Mouse (Mus musculus): Measurements from ENCODE around the gene Lix1l. TPM values are rescaled to one million over a fixed set of nuclear protein-coding genes. Genes with fewer than 3 reads are reported as not detected.

Lix1l gene
- total RNA-seq, 2 experiments from 2014 or later, result 24.4 to 27.4 TPM

GRCm38 (mm10) chr3:96565105-96565504, 35.8 kb upstream of the Lix1l start:
- DNase-seq, result peak in 1 of 2 experiments; percentile 31

GRCm38 (mm10) chr3:96566661-96567450, 34.1 kb upstream of the Lix1l start:
- DNase-seq, result peak in 1 of 2 experiments; percentile 11

- DNase-seq, result peak; percentile 38 to 65
Observed at GRCm38 (mm10) chr3:96568605-96569004, 32.3 kb upstream of the Lix1l start.

GRCm38 (mm10) chr3:96569506-96569905, 31.4 kb upstream of the Lix1l start:
- DNase-seq, result peak; percentile 75 to 82

- peak in 1 of 2 experiments; percentile 43 for DNase-seq
Observed at GRCm38 (mm10) chr3:96569966-96570605, 30.9 kb upstream of the Lix1l start.

- peak in 1 of 2 experiments; percentile 52 for DNase-seq
Observed at GRCm38 (mm10) chr3:96570643-96571042, 30.3 kb upstream of the Lix1l start.

- DNase-seq, result peak in 1 of 2 experiments; percentile 35
Observed at GRCm38 (mm10) chr3:96571336-96571735, 29.6 kb upstream of the Lix1l start.

GRCm38 (mm10) chr3:96571896-96572698, 28.9 kb upstream of the Lix1l start:
- peak; percentile 80 to 90 for DNase-seq

GRCm38 (mm10) chr3:96573611-96574511, 27.1 kb upstream of the Lix1l start:
- DNase-seq, result peak; percentile 79 to 84

- peak; percentile 92 to 94 for DNase-seq
Observed at GRCm38 (mm10) chr3:96575272-96575984, 25.5 kb upstream of the Lix1l start.

GRCm38 (mm10) chr3:96576005-96576658, 24.8 kb upstream of the Lix1l start:
- peak; percentile 92 to 95 for DNase-seq

- DNase-seq, result peak; percentile 98 to 99
Observed at GRCm38 (mm10) chr3:96576690-96577541, 24.0 kb upstream of the Lix1l start, which contains the start of gene Gm16253. Gm16253 (plus strand) TSS chr3:96576984.

- peak; percentile 46 to 54 for DNase-seq
Observed at GRCm38 (mm10) chr3:96577566-96577965, 23.4 kb upstream of the Lix1l start.

- peak; percentile 35 to 50 for DNase-seq
Observed at GRCm38 (mm10) chr3:96578561-96579238, 22.2 kb upstream of the Lix1l start.

GRCm38 (mm10) chr3:96579239-96579750, 21.7 kb upstream of the Lix1l start:
- DNase-seq, result peak in 1 of 2 experiments; percentile 47

GRCm38 (mm10) chr3:96579885-96580454, 21.0 kb upstream of the Lix1l start:
- DNase-seq, result peak; percentile 93 to 94

GRCm38 (mm10) chr3:96581141-96581540, 19.8 kb upstream of the Lix1l start:
- DNase-seq, result no peak
